Mouse (Mus musculus) erythroblast, embryonic 14.5 days (primary cell): ENCODE measurements around the gene 1600014C23Rik.

Experiments used
- GATA1 ChIP-seq: IDR thresholded peaks from 2 replicates; pipeline ENCODE4 v1.6.1; 2012; ENCODE audit warnings: low read length, inconsistent platforms, mixed read lengths
- TAL1 ChIP-seq: IDR thresholded peaks from 3 replicates; pipeline ENCODE4 v1.6.1; 2012; ENCODE audit warnings: low read length, inconsistent platforms, mixed read lengths

DNA sequence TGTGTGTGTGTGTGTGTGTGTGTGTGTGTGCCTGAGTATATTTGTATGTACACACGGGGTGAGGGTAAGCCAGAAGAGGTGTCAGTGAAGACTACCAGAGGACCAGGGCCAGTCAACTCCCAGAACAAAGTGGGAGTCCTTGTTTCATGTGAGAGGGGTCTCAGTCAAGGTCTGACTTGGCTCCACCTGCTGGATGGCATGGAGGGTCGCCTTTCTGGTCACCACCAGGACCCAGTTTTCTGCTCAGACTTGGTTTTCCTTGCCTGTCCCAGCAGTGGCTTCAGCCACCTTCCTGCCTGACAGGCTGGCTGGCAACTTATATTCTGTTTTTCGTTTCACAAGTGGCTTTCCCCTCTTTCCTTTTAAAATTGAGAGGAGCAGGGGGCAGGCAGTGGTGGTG is 26.3 kb downstream of the 1600014C23Rik start:
- TF ChIP-seq GATA1 (no peak), TAL1 (no peak)
